Mouse (Mus musculus) kidney, embryonic 14.5 days (tissue): ENCODE measurements at regions not wholly inside any gene's neighbourhood (a gene's known extent, or its start where the extent isn't known, plus 50 kb on each side); places are given as distances from the start of the nearest gene placed in this dataset.

Source experiments
- ATAC-seq: fragments of 200-750 bp; cut with Nextera tagmentation; 2 replicates; pipeline ENCODE4 v1.8.0; 2017; ENCODE audit warnings: moderate number of reproducible peaks, mild to moderate bottlenecking, moderate TSS enrichment, moderate library complexity; ENCODE audit not compliant: low FRiP score, low TSS enrichment
- H3K27ac ChIP-seq: fragments of 300-500 bp; sonication (generic); 2 replicates; pipeline ENCODE4 v1.5.1; 2014; ENCODE audit warnings: low read depth, mild to moderate bottlenecking, low read length, moderate library complexity, mixed read lengths
- H3K27me3 ChIP-seq: fragments of 300-500 bp; sonication (generic); 2 replicates; pipeline ENCODE4 v1.6.1; 2014; ENCODE audit warnings: mild to moderate bottlenecking, low read length; ENCODE audit not compliant: control insufficient read depth, insufficient read depth
- H3K36me3 ChIP-seq: fragments of 300-500 bp; sonication (generic); 2 replicates; pipeline ENCODE4 v1.6.1; 2014; ENCODE audit warnings: low read length, mixed read lengths; ENCODE audit not compliant: control insufficient read depth, insufficient read depth
- H3K4me1 ChIP-seq: fragments of 300-500 bp; sonication (generic); 2 replicates; pipeline ENCODE4 v1.6.1; 2014; ENCODE audit warnings: low read length, mixed read lengths; ENCODE audit not compliant: control insufficient read depth, insufficient read depth
- H3K4me2 ChIP-seq: fragments of 300-500 bp; sonication (generic); replicated peaks from 2 replicates; pipeline ENCODE4 v1.6.1; 2014; ENCODE audit warnings: low read depth, mild to moderate bottlenecking, low read length
- H3K4me3 ChIP-seq: fragments of 300-500 bp; sonication (generic); 2 replicates; pipeline ENCODE4 v1.5.1; 2014; ENCODE audit warnings: mild to moderate bottlenecking, low read length
- H3K9ac ChIP-seq: fragments of 300-500 bp; sonication (generic); 2 replicates; pipeline ENCODE4 v1.6.1; 2014; ENCODE audit warnings: low read depth, mild to moderate bottlenecking, low read length, moderate library complexity
- H3K9me3 ChIP-seq: fragments of 300-500 bp; sonication (generic); 2 replicates; pipeline ENCODE4 v1.6.1; 2016; ENCODE audit warnings: low read length; ENCODE audit not compliant: control insufficient read depth
- WGBS: fragments of 180-500 bp; shearing (Covaris S2); extraction: QIAGEN DNeasy Blood & Tissue Kit; methylation state at CpG from one replicate; pipeline ENCODE4 v1.1.7; 2014; 5-methylcytosine and 5-hydroxymethylcytosine counted together

DNA sequence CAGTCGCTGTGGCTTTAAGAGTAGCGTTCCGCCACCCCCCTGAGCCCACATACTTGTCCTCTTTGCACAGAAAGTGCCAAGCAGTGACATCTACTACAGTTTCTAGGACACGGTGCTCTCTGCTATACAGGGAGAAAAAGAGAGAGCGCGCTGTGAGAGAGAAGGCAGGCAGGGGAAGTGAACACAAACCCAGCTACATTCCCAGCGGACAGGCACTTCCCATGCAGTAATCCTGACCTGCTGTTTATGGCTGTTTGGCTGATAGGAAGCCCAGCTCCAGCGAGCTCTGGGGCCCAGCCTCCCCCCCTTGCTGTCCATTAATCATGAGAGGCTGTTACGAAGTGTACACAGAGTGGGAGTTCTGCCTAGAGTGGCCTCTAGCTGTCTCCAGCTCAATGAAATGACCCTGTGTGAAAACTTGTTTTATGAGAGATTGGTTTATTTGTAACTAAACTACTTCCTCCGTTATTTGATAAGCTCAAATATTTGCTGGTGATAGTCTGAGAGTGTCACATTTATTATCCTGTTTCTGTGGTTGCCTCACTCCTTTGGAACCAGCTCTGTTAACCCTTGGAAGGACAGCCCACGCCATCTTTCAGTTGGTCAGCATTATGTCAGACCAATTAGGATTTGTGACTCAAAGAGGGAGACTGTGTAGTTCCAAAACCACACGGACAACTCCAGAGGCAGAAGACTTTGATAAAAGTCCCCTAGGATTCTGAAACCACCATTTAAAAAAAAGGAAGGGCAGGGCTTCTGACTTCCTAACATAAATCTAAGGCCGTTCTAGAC, 164.2 kb downstream of the Spry2 start:
- peak; percentile 99 for ATAC-seq
- under 1% methylated on average over 13 of the region's 13 CpGs for WGBS
- peak overlapping the region; percentile 37 for H3K4me3 ChIP-seq

DNA sequence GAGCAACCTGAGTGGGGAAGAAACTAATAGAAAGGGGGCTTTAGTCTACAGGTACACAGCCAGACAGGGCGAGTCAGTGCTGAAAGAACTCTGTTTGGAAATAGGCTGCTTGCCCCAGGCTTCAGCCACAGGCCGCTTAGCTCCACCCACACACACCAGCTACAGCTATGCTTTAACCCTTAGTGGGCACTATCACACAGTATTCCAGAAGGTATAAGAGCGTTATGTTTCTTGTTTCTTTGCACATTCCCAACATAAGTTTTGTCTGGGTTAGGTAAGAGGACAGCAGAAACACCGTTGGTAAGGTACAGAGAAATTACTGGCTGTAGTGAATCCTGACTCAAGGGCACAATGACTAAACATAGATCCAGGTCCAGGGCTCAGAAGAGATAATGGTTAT, 165.8 kb downstream of the Spry2 start:
- ATAC-seq = no peak
- Histone ChIP-seq H3K27ac (no peak overlapping the region), H3K4me1 (peaks cover 17% of the 10 kb centered on the region), H3K36me3 (no peaks in the 10 kb centered on the region), H3K4me3 (no peak overlapping the region), H3K4me2 (no peak overlapping the region), H3K9me3 (no peaks in the 10 kb centered on the region), H3K27me3 (no peaks in the 10 kb centered on the region), H3K9ac (no peak overlapping the region)
- WGBS = 10% methylated on average over 4 of the region's 4 CpGs

More for the DNA sequence above, 164.2 kb downstream of the Spry2 start:
- peak overlapping the region; percentile 60 for H3K4me2 ChIP-seq
- peaks cover 22% of the 10 kb centered on the region for H3K4me1 ChIP-seq
- no peaks in the 10 kb centered on the region for H3K9me3 ChIP-seq
- H3K27ac ChIP-seq = peak overlapping the region; percentile 93
- no peaks in the 10 kb centered on the region for H3K27me3 ChIP-seq
- peak overlapping the region; percentile 62 for H3K9ac ChIP-seq
- no peaks in the 10 kb centered on the region for H3K36me3 ChIP-seq

DNA sequence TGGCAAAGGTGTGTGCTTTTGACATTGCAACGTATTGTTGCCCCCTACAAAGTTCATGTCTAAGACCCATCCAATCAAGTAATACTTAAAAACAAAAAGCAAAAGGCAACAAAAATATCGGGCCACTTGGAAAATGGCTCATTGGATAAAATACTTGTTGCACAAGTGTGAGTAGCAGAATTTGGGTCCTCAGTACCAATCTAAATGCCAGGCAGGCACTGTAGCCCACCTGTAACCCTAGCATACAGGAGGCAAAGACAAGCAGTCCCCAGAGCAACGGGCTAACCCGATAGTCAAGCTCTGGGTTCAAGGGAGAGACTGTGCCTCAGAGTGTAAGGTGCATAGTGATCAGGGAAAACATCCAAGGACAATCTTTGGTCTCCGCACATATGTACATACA, 167.8 kb downstream of the Spry2 start:
- no peak for ATAC-seq
- Histone ChIP-seq H3K9ac (no peak overlapping the region), H3K4me3 (no peak overlapping the region), H3K27ac (no peak overlapping the region), H3K9me3 (no peaks in the 10 kb centered on the region), H3K36me3 (no peaks in the 10 kb centered on the region), H3K4me2 (no peak overlapping the region), H3K27me3 (no peaks in the 10 kb centered on the region), H3K4me1 (peaks cover 17% of the 10 kb centered on the region)
- 85% methylated on average over 5 of the region's 5 CpGs for WGBS

DNA sequence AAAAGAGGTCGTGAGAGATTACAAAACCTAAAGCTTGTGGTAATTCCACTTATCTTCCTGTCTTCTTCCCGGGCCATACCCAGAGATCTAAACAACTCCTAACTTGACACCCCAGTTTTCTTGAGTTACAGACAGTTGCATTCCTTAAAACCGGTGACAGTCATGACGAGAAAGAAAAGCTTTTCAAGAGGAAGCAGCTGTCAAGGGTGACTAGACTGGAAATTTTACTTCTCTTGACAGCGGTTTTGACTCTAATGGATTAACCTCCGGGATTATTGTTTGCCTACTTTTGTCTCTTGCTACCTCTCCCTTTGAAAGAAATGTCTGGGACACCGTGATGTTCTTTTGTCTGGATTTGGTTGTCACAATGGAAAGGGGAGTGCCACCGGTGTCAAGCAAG, 170.9 kb downstream of the Spry2 start:
- H3K4me3 ChIP-seq = no peak overlapping the region
- no peaks in the 10 kb centered on the region for H3K36me3 ChIP-seq
- no peaks in the 10 kb centered on the region for H3K27me3 ChIP-seq
- 43% methylated on average over 8 of the region's 8 CpGs for WGBS
- H3K9me3 ChIP-seq = no peaks in the 10 kb centered on the region
- no peak overlapping the region for H3K4me2 ChIP-seq
- H3K27ac ChIP-seq = no peak overlapping the region
- H3K9ac ChIP-seq = no peak overlapping the region
- peaks cover 1% of the 10 kb centered on the region; the same call in 1 of the 2 replicates for H3K4me1 ChIP-seq
- no peak for ATAC-seq

DNA sequence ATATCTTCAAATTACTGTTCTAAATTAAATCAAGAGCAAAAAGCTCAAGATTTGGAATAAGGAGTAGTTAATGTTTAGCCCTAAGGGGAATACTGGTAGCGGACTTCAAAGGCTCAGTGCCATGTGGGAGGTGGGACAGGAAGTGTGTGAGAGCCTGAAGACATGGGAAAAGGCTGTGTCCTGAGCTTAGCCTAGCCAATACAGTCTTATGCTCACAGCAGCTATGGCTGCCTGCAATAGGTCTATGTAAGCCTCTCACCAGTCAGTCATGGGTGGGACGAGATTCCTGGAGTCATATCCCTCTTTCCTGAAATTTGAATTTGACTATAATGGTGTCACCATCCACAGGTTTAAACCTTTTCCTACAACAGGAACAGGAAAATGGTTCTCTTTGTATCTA, 173.7 kb downstream of the Spry2 start:
- 77% methylated on average over 2 of the region's 2 CpGs for WGBS

DNA sequence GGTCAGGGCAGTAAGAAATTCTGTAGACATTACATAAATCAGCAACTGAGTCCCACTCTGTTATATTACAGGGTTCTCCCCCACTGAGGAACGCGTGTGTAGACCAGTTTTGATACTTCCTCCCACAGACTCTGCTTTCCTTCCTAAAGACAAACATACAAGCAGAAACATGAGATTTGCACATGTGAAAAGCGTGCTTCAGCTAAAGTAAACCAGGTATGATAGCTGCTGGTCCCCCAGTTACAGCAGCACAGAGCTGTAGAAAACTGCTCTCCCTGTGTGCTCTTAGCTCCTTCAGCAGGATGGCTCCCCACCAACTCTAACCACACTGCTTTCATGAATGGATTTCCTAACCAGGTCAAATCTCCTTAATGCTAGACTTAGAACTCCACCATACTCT, 175.0 kb downstream of the Spry2 start:
- Histone ChIP-seq H3K4me2 (no peak overlapping the region), H3K36me3 (no peaks in the 10 kb centered on the region), H3K27ac (no peak overlapping the region), H3K4me1 (no peaks in the 10 kb centered on the region), H3K9me3 (peaks cover 3% of the 10 kb centered on the region; the same call in 1 of the 2 replicates), H3K27me3 (no peaks in the 10 kb centered on the region), H3K9ac (no peak overlapping the region), H3K4me3 (no peak overlapping the region)
- 36% methylated on average over 3 of the region's 3 CpGs for WGBS
- no peak for ATAC-seq

More for the DNA sequence above, 173.7 kb downstream of the Spry2 start:
- peak; percentile 79; the same call in 1 of the 2 replicates for ATAC-seq
- no peaks in the 10 kb centered on the region for H3K4me1 ChIP-seq
- no peaks in the 10 kb centered on the region for H3K36me3 ChIP-seq
- H3K4me2 ChIP-seq = no peak overlapping the region
- H3K9me3 ChIP-seq = no peaks in the 10 kb centered on the region
- no peak overlapping the region for H3K9ac ChIP-seq
- no peaks in the 10 kb centered on the region for H3K27me3 ChIP-seq
- H3K4me3 ChIP-seq = no peak overlapping the region
- no peak overlapping the region for H3K27ac ChIP-seq

DNA sequence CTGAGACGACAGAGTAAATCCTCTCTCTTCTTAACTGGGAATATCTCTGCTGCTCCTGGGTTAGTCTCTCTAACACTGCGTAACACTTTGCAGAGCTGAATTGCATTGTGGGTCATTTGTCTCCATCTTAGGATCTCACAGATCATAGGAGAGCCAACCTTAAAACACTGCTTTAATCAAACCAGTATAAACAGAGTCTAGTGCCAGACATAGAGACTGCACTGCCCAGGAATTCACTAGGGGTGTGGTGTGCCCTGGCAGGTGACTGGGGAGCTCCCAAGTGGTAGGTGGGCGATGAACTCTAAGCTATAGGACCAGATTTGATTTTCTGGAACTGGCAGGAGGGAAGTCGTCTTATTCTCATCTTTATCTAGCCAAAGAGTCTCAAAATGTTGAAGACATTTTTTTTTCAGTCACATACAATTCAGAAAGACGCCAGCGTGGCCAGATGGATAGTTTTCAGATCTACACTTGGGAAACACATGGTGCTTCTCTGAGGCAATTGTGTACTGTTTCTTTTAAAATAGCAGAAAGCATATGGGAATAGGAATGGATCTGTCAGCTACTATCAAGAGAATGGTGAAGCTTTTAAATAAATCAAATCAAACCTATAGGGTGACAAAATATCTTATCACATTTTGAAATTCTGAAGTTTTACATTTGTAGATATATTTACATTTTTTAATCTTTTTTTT, 175.7 kb downstream of the Spry2 start:
- H3K27me3 ChIP-seq = no peaks in the 10 kb centered on the region
- no peak overlapping the region for H3K27ac ChIP-seq
- H3K4me1 ChIP-seq = no peaks in the 10 kb centered on the region
- H3K4me2 ChIP-seq = no peak overlapping the region
- no peak for ATAC-seq
- 87% methylated on average over 6 of the region's 6 CpGs for WGBS
- H3K9ac ChIP-seq = no peak overlapping the region
- H3K4me3 ChIP-seq = no peak overlapping the region
- H3K36me3 ChIP-seq = no peaks in the 10 kb centered on the region
- peaks cover 3% of the 10 kb centered on the region; the same call in 1 of the 2 replicates for H3K9me3 ChIP-seq

DNA sequence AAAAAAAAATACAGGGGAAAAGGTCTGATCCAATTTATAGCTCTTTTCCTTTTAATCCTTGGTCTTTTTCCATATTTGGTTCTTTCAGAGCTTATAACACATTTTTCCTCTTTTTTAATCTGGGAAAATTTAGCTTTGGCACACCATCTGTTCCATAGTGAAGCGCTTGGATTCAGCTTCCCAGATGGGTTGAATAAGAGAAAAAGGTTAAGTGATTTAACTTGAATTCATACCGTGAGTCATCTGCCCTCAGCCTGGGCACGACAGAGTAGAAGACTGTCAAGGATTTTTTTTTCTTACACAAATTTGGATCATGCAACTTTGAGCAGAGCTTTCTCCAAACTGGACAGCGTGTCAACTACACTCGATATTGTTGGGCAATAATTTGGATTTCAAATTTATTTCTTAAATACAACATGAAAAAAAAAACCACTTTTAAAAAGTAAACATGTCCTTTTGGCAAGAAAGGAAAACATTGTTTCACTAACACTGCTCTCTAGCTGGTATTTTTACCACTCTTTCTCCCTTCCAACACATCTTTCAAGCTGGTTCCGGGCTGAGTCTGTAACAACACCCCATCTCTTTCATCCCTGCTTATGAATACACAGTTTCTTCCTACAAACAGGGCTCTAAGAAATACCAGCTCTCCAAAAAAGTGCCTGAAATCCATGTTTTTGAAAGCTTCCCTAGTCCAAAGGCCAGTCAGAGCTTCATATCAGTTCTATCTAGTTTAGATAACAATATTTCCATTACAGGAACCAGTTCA, 177.8 kb downstream of the Spry2 start:
- ATAC-seq = no peak
- 80% methylated on average over 6 of the region's 6 CpGs for WGBS
- Histone ChIP-seq H3K4me3 (no peak overlapping the region), H3K9ac (no peak overlapping the region), H3K4me2 (no peak overlapping the region), H3K9me3 (peaks cover 3% of the 10 kb centered on the region; the same call in 1 of the 2 replicates), H3K27me3 (no peaks in the 10 kb centered on the region), H3K36me3 (no peaks in the 10 kb centered on the region), H3K27ac (no peak overlapping the region), H3K4me1 (no peaks in the 10 kb centered on the region)
